Mouse (Mus musculus): ENCODE measurements around the gene Sec22b.

- no peak for TF ChIP-seq CTCF (IDR thresholded peaks at IDR 0.05; ENCODE audit: insufficient read depth, low read depth, low read length)
- TF ChIP-seq POLR2A (IDR thresholded peaks at IDR 0.05; ENCODE audit: insufficient read depth, low read depth, low read length) = no peak
Observed at GRCm38 (mm10) chr3:97967627-97968026, 66.6 kb downstream of the Sec22b start.
